Mouse (Mus musculus): ENCODE measurements at regions not wholly inside any gene's neighbourhood (a gene's known extent, or its start where the extent isn't known, plus 50 kb on each side); places are given as distances from the start of the nearest gene placed in this dataset.

GRCm38 (mm10) chr16:97263451-97263850 is 92.9 kb upstream of the Dscam start:
- H3K27ac ChIP-seq (replicated peaks; ENCODE audit: low read depth, low read length), result no peak overlapping the region
- 10% methylated on average over 6 of the region's 6 CpGs for WGBS
- no peak for ATAC-seq (ENCODE audit: low FRiP score, low TSS enrichment)

GRCm38 (mm10) chr16:97270417-97271133 is 86.0 kb upstream of the Bace2 start:
- Histone ChIP-seq H3K27me3 (ENCODE audit: control insufficient read depth, insufficient read depth, low read length) (no peaks in the 10 kb centered on the region), H3K4me3 (replicated peaks; ENCODE audit: low read depth, low read length) (no peak overlapping the region), H3K9me3 (ENCODE audit: control insufficient read depth, low read length) (no peaks in the 10 kb centered on the region), H3K9ac (replicated peaks; ENCODE audit: low read length) (no peak overlapping the region), H3K36me3 (ENCODE audit: control insufficient read depth, insufficient read depth, low read length) (no peaks in the 10 kb centered on the region), H3K4me1 (ENCODE audit: control insufficient read depth, insufficient read depth, low read length) (0 out of 2 replicates have a peak, but pooled peaks cover 6% of the 10 kb centered on the region), H3K27ac (replicated peaks; ENCODE audit: low read depth, low read length) (no peak overlapping the region), H3K4me2 (ENCODE audit: low read length) (no peak overlapping the region)
- ATAC-seq (ENCODE audit: low FRiP score, low TSS enrichment), result no peak
- WGBS, result 92% methylated on average over 7 of the region's 7 CpGs
- no peak for DNase-seq

More at GRCm38 (mm10) chr16:97263451-97263850, 92.9 kb upstream of the Dscam start:
- peak; percentile 37 for DNase-seq
- Histone ChIP-seq H3K4me2 (ENCODE audit: low read length) (0 out of 2 replicates have a peak overlapping the region, but pooled peaks have one; percentile 10), H3K36me3 (ENCODE audit: control insufficient read depth, insufficient read depth, low read length) (no peaks in the 10 kb centered on the region), H3K27me3 (ENCODE audit: control insufficient read depth, insufficient read depth, low read length) (no peaks in the 10 kb centered on the region), H3K9ac (replicated peaks; ENCODE audit: low read length) (no peak overlapping the region), H3K4me3 (replicated peaks; ENCODE audit: low read depth, low read length) (no peak overlapping the region), H3K9me3 (ENCODE audit: control insufficient read depth, low read length) (no peaks in the 10 kb centered on the region), H3K4me1 (ENCODE audit: control insufficient read depth, insufficient read depth, low read length) (0 out of 2 replicates have a peak, but pooled peaks cover 7% of the 10 kb centered on the region)

- Histone ChIP-seq H3K4me3 (replicated peaks; ENCODE audit: low read depth, low read length) (no peak overlapping the region), H3K36me3 (ENCODE audit: control insufficient read depth, insufficient read depth, low read length) (no peaks in the 10 kb centered on the region), H3K4me1 (ENCODE audit: control insufficient read depth, insufficient read depth, low read length) (0 out of 2 replicates have a peak, but pooled peaks cover 6% of the 10 kb centered on the region), H3K27ac (replicated peaks; ENCODE audit: low read depth, low read length) (no peak overlapping the region), H3K4me2 (ENCODE audit: low read length) (no peak overlapping the region), H3K27me3 (ENCODE audit: control insufficient read depth, insufficient read depth, low read length) (no peaks in the 10 kb centered on the region), H3K9ac (replicated peaks; ENCODE audit: low read length) (no peak overlapping the region), H3K9me3 (ENCODE audit: control insufficient read depth, low read length) (no peaks in the 10 kb centered on the region)
- 90% methylated on average over 8 of the region's 8 CpGs for WGBS
- DNase-seq, result no peak
- ATAC-seq (ENCODE audit: low FRiP score, low TSS enrichment), result no peak
Observed at GRCm38 (mm10) chr16:97271264-97271663, 85.3 kb upstream of the Bace2 start.

GRCm38 (mm10) chr16:97272035-97272631 is 84.4 kb upstream of the Bace2 start:
- ATAC-seq (ENCODE audit: low FRiP score, low TSS enrichment), result peak; percentile 81; the same call in 1 of the 2 replicates
- Histone ChIP-seq H3K4me3 (replicated peaks; ENCODE audit: low read depth, low read length) (0 out of 2 replicates have a peak overlapping the region, but pooled peaks have one; percentile 18), H3K4me1 (ENCODE audit: control insufficient read depth, insufficient read depth, low read length) (0 out of 2 replicates have a peak, but pooled peaks cover 6% of the 10 kb centered on the region), H3K27me3 (ENCODE audit: control insufficient read depth, insufficient read depth, low read length) (no peaks in the 10 kb centered on the region), H3K9me3 (ENCODE audit: control insufficient read depth, low read length) (no peaks in the 10 kb centered on the region), H3K27ac (replicated peaks; ENCODE audit: low read depth, low read length) (0 out of 2 replicates have a peak overlapping the region, but pooled peaks have one; percentile 66), H3K36me3 (ENCODE audit: control insufficient read depth, insufficient read depth, low read length) (no peaks in the 10 kb centered on the region), H3K9ac (replicated peaks; ENCODE audit: low read length) (no peak overlapping the region; the same call in 1 of the 2 replicates), H3K4me2 (ENCODE audit: low read length) (peak overlapping the region; percentile 54)
- DNase-seq, result peak; percentile 92
- WGBS, result 11% methylated on average over 12 of the region's 12 CpGs

- no peaks in the 10 kb centered on the region for H3K9me3 ChIP-seq (ENCODE audit: control insufficient read depth, low read length)
- H3K4me1 ChIP-seq (ENCODE audit: control insufficient read depth, insufficient read depth, low read length), result peaks cover 7% of the 10 kb centered on the region; the same call in 1 of the 2 replicates
- H3K9ac ChIP-seq (replicated peaks; ENCODE audit: low read length), result no peak overlapping the region
- no peaks in the 10 kb centered on the region for H3K36me3 ChIP-seq (ENCODE audit: control insufficient read depth, insufficient read depth, low read length)
- WGBS, result 88% methylated on average over 1 of the region's 1 CpGs
- no peak overlapping the region for H3K27ac ChIP-seq (replicated peaks; ENCODE audit: low read depth, low read length)
- ATAC-seq (ENCODE audit: low FRiP score, low TSS enrichment) (no peak), DNase-seq (no peak)
- H3K4me2 ChIP-seq (ENCODE audit: low read length), result no peak overlapping the region
- H3K4me3 ChIP-seq (replicated peaks; ENCODE audit: low read depth, low read length), result no peak overlapping the region
- no peaks in the 10 kb centered on the region for H3K27me3 ChIP-seq (ENCODE audit: control insufficient read depth, insufficient read depth, low read length)
Observed at GRCm38 (mm10) chr16:97278913-97279312, 77.6 kb upstream of the Bace2 start.

- Histone ChIP-seq H3K27me3 (ENCODE audit: control insufficient read depth, insufficient read depth, low read length) (no peaks in the 10 kb centered on the region), H3K9ac (replicated peaks; ENCODE audit: low read length) (no peak overlapping the region), H3K4me1 (ENCODE audit: control insufficient read depth, insufficient read depth, low read length) (peaks cover 7% of the 10 kb centered on the region; the same call in 1 of the 2 replicates), H3K4me3 (replicated peaks; ENCODE audit: low read depth, low read length) (no peak overlapping the region), H3K4me2 (ENCODE audit: low read length) (no peak overlapping the region), H3K27ac (replicated peaks; ENCODE audit: low read depth, low read length) (no peak overlapping the region), H3K9me3 (ENCODE audit: control insufficient read depth, low read length) (no peaks in the 10 kb centered on the region), H3K36me3 (ENCODE audit: control insufficient read depth, insufficient read depth, low read length) (no peaks in the 10 kb centered on the region)
- no peak for ATAC-seq (ENCODE audit: low FRiP score, low TSS enrichment)
- no peak for DNase-seq
- 90% methylated on average over 7 of the region's 7 CpGs for WGBS
Observed at GRCm38 (mm10) chr16:97281615-97282110, 74.9 kb upstream of the Bace2 start.

- Histone ChIP-seq H3K4me1 (ENCODE audit: control insufficient read depth, insufficient read depth, low read length) (peaks cover 7% of the 10 kb centered on the region; the same call in 1 of the 2 replicates), H3K27me3 (ENCODE audit: control insufficient read depth, insufficient read depth, low read length) (no peaks in the 10 kb centered on the region), H3K4me3 (replicated peaks; ENCODE audit: low read depth, low read length) (no peak overlapping the region), H3K36me3 (ENCODE audit: control insufficient read depth, insufficient read depth, low read length) (no peaks in the 10 kb centered on the region), H3K9me3 (ENCODE audit: control insufficient read depth, low read length) (no peaks in the 10 kb centered on the region), H3K9ac (replicated peaks; ENCODE audit: low read length) (no peak overlapping the region), H3K27ac (replicated peaks; ENCODE audit: low read depth, low read length) (peak overlapping the region; percentile 49), H3K4me2 (ENCODE audit: low read length) (no peak overlapping the region)
- ATAC-seq (ENCODE audit: low FRiP score, low TSS enrichment) (no peak), DNase-seq (peak; percentile 43)
- 52% methylated on average over 9 of the region's 9 CpGs for WGBS
Observed at GRCm38 (mm10) chr16:97282943-97283342, 73.6 kb upstream of the Bace2 start.

- 87% methylated on average over 8 of the region's 8 CpGs for WGBS
- ATAC-seq (ENCODE audit: low FRiP score, low TSS enrichment) (no peak), DNase-seq (no peak)
- Histone ChIP-seq H3K4me2 (ENCODE audit: low read length) (no peak overlapping the region), H3K4me3 (replicated peaks; ENCODE audit: low read depth, low read length) (no peak overlapping the region), H3K4me1 (ENCODE audit: control insufficient read depth, insufficient read depth, low read length) (peaks cover 13% of the 10 kb centered on the region; the same call in 1 of the 2 replicates), H3K36me3 (ENCODE audit: control insufficient read depth, insufficient read depth, low read length) (no peaks in the 10 kb centered on the region), H3K9me3 (ENCODE audit: control insufficient read depth, low read length) (no peaks in the 10 kb centered on the region), H3K9ac (replicated peaks; ENCODE audit: low read length) (no peak overlapping the region), H3K27me3 (ENCODE audit: control insufficient read depth, insufficient read depth, low read length) (no peaks in the 10 kb centered on the region), H3K27ac (replicated peaks; ENCODE audit: low read depth, low read length) (no peak overlapping the region)
Observed at GRCm38 (mm10) chr16:97285886-97286447, 70.6 kb upstream of the Bace2 start.

All from midbrain, embryonic 14.5 days (tissue).